Mouse (Mus musculus): Measurements from ENCODE around the gene Wasl.

DNA sequence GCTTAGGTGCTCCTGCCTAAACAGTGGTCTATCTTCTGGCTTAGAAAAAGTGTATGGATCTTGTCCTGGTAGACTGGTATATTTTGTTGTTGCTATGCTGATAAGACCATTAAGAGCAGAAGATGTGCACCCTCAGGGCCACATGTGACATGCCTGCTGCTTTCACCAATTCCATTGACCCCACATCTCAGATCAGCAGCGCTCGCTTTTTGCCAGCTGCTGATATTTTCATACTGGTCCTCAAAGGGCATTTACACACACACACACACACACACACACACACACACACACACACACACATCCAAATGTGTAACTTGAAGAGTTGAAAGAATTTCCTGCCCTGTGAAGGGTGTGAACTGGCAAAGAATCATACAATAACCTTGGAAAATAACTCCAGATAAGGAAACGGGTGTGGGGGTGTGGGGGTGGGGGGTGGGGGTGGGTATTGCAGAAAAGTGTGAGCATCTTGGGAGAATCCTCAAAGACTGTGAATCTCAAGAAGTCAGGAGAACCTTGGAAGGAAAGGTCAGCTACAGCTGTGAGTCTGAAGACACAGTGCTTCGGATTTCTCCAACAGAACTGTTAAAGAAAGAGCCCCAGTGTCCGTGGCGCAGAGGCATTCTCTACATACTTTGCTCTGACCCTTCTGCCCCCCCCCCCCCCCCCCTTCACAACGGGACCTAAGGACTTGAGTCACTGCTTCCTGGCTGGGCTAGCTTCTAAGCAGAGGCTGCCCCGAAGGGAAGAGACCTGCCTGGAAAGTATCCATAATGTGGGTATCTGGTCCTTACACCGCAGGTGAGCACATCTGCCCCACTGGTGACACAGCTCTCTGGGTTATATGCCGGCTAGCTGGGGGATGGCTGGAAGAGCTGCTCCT, 79.1 kb downstream of the Wasl start:
- TF ChIP-seq CTCF (IDR thresholded peaks at IDR 0.05; ENCODE audit: extremely low read depth, insufficient read depth, low read length) (no peak), POLR2A (IDR thresholded peaks at IDR 0.05; ENCODE audit: extremely low read depth, insufficient read depth, low read length) (no peak)

Data from cortical plate, adult 2 months (tissue).